Mouse (Mus musculus): ENCODE measurements around the gene Hmcn2. TPM values are rescaled to one million over a fixed set of nuclear protein-coding genes. Genes with fewer than 3 reads are reported as not detected.
A peak's percentile ranks its signal among the peaks of the same experiment; 100 is the strongest.

Gene Hmcn2
- total and polyA plus RNA-seq, 3 experiments: 1.0 to 5.7 (median 2.1) TPM

GRCm38 (mm10) chr2:31297602-31298268 is 16.5 kb upstream of the Hmcn2 start (continued):
- TF ChIP-seq MAFK (IDR thresholded peaks at IDR 0.05; ENCODE audit: insufficient replicate concordance, low read length) (no peak), MEF2A (IDR thresholded peaks at IDR 0.05; ENCODE audit: borderline replicate concordance, low read depth, low read length) (no peak), USF1 (IDR thresholded peaks at IDR 0.05; ENCODE audit: low read depth, low read length) (peak; percentile 90), ZKSCAN1 (IDR thresholded peaks at IDR 0.05; ENCODE audit: borderline replicate concordance, low read depth, low read length) (no peak), MAX (IDR thresholded peaks at IDR 0.05; ENCODE audit: low read length) (peak; percentile 77), CHD1 (IDR thresholded peaks at IDR 0.05; ENCODE audit: low read depth, low read length) (no peak), MAZ (IDR thresholded peaks at IDR 0.05; ENCODE audit: low read depth, low read length) (no peak), E2F4 (IDR thresholded peaks at IDR 0.05; ENCODE audit: insufficient replicate concordance, low read depth, low read length) (no peak), SMC3 (IDR thresholded peaks at IDR 0.05; ENCODE audit: low read depth, low read length) (no peak), POLR2A (IDR thresholded peaks at IDR 0.05; ENCODE audit: low read depth, low read length) (0 out of 2 replicates have a peak, but pooled peaks have one; percentile 31), NELFE (IDR thresholded peaks at IDR 0.05; ENCODE audit: low read depth, low read length) (no peak), BHLHE40 (IDR thresholded peaks at IDR 0.05; ENCODE audit: low read depth, low read length) (no peak), SIN3A (IDR thresholded peaks at IDR 0.05; ENCODE audit: low read length) (no peak), KAT2A (IDR thresholded peaks at IDR 0.05; ENCODE audit: insufficient replicate concordance, low read length) (peak; percentile 88; the same call in 1 of the 2 replicates), NRF1 (IDR thresholded peaks at IDR 0.05; ENCODE audit: low read depth, low read length) (no peak)

- Histone ChIP-seq H3K4me1 (ENCODE audit: control insufficient read depth in 1 of 2, insufficient read depth in 2 of 2) (peaks cover 0 to 5% of the 10 kb centered on the region in 2 experiments; a peak in 1 of 4 replicates), H3K9ac (ENCODE audit: insufficient read depth, low read depth) (peak overlapping the region; percentile 63; the same call in 1 of the 2 replicates), H3K4me3 (replicated peaks in 1 of 3; ENCODE audit: low read depth in 2 of 3, low read length in 2 of 3, poor library complexity in 1 of 3) (no peak overlapping the region), H3K36me3 (replicated peaks in 1 of 2; ENCODE audit: control insufficient read depth in 1 of 2, insufficient read depth in 1 of 2, low read length in 1 of 2) (no peaks in the 10 kb centered on the region), H3K4me2 (ENCODE audit: insufficient read depth, low read depth, poor library complexity, severe bottlenecking) (peak overlapping the region; percentile 79; the same call in 1 of the 2 replicates), H3K79me2 (replicated peaks; ENCODE audit: control insufficient read depth, extremely low read depth, insufficient read depth, poor library complexity, severe bottlenecking) (no peaks in the 10 kb centered on the region), H3K27me3 (replicated peaks) (peaks cover 75% of the 10 kb centered on the region), H3K9me3 (replicated peaks; ENCODE audit: low read length) (no peaks in the 10 kb centered on the region), H3K27ac (ENCODE audit: insufficient read depth, low read depth) (no peak overlapping the region)
- dilution Hi-C loops (cut with MboI; ENCODE audit: extremely low pct_ligation_motif_present, extremely low pct_unique_long_range_greater_than_20kb, low sequenced_read_pairs): no loop called here
- in situ Hi-C loops (cut with MboI; ENCODE audit: low pct_ligation_motif_present, low pct_unique_long_range_greater_than_20kb, low sequenced_read_pairs): loop anchor here (5.0 to 25.0 kb wide), 4 partner anchors 53 to 287 kb away; no protein-coding TSS in a partner anchor
- TF ChIP-seq MAZ (IDR thresholded peaks at IDR 0.05; ENCODE audit: low read depth, low read length) (no peak), MYC (IDR thresholded peaks at IDR 0.05; ENCODE audit: low read depth, low read length) (no peak), E2F4 (IDR thresholded peaks at IDR 0.05; ENCODE audit: insufficient replicate concordance, low read depth, low read length) (no peak), JUND (conservative IDR thresholded peaks at IDR 0.05; ENCODE audit: low read depth, low read length) (no peak), ZKSCAN1 (IDR thresholded peaks at IDR 0.05; ENCODE audit: borderline replicate concordance, low read depth, low read length) (no peak), NELFE (IDR thresholded peaks at IDR 0.05; ENCODE audit: low read depth, low read length) (no peak), SIN3A (IDR thresholded peaks at IDR 0.05; ENCODE audit: low read length) (no peak), TBP (conservative IDR thresholded peaks at IDR 0.05; ENCODE audit: low read depth, low read length) (no peak), MAFK (IDR thresholded peaks at IDR 0.05; ENCODE audit: insufficient replicate concordance, low read length) (no peak), USF2 (conservative IDR thresholded peaks at IDR 0.05; ENCODE audit: low read depth, low read length) (no peak), UBTF (IDR thresholded peaks at IDR 0.05; ENCODE audit: low read depth, low read length) (no peak), GABPA (IDR thresholded peaks at IDR 0.05; ENCODE audit: insufficient replicate concordance, low read depth, low read length) (no peak), POLR2AphosphoS2 (IDR thresholded peaks at IDR 0.05; ENCODE audit: low read depth, low read length) (no peak), RCOR1 (conservative IDR thresholded peaks at IDR 0.05; ENCODE audit: low read depth, low read length) (no peak), POLR2A (IDR thresholded peaks at IDR 0.05; ENCODE audit: low read depth, low read length) (no peak)
- no peak for DNase-seq (ENCODE audit: extremely low read depth)
Observed at GRCm38 (mm10) chr2:31298814-31299213, 15.4 kb upstream of the Hmcn2 start.
